Mouse (Mus musculus) midbrain, embryonic 15.5 days (tissue): ENCODE data around the gene Slc12a6. TPM values are rescaled to one million over a fixed set of nuclear protein-coding genes. Genes with fewer than 3 reads are reported as not detected.
A peak's percentile ranks its signal among the peaks of the same experiment; 100 is the strongest.

Experiments used
- ATAC-seq: fragments of 200-750 bp; cut with Nextera tagmentation; replicated peaks from 2 replicates; pipeline ENCODE4 v1.8.0; 2017; ENCODE audit warnings: moderate TSS enrichment
- H3K27ac ChIP-seq: fragments of 300-500 bp; sonication (generic); 2 replicates; pipeline ENCODE4 v1.5.1; 2015; ENCODE audit warnings: mild to moderate bottlenecking, inconsistent platforms
- H3K27me3 ChIP-seq: fragments of 300-500 bp; sonication (generic); replicated peaks from 2 replicates; pipeline ENCODE4 v1.6.1; 2015; ENCODE audit warnings: inconsistent platforms
- H3K36me3 ChIP-seq: fragments of 300-500 bp; sonication (generic); replicated peaks from 2 replicates; pipeline ENCODE4 v1.6.1; 2015; ENCODE audit warnings: inconsistent platforms
- H3K4me1 ChIP-seq: fragments of 300-500 bp; sonication (generic); 2 replicates; pipeline ENCODE4 v1.6.1; 2015; ENCODE audit warnings: inconsistent platforms
- H3K4me2 ChIP-seq: fragments of 300-500 bp; sonication (generic); 2 replicates; pipeline ENCODE4 v1.6.1; 2015; ENCODE audit warnings: inconsistent platforms, mild to moderate bottlenecking, moderate library complexity
- H3K4me3 ChIP-seq: fragments of 300-500 bp; sonication (generic); 2 replicates; pipeline ENCODE4 v1.5.1; 2015; ENCODE audit warnings: mild to moderate bottlenecking, inconsistent platforms
- H3K9ac ChIP-seq: fragments of 300-500 bp; sonication (generic); 2 replicates; pipeline ENCODE4 v1.6.1; 2015; ENCODE audit warnings: mild to moderate bottlenecking, inconsistent platforms
- H3K9me3 ChIP-seq: fragments of 300-500 bp; sonication (generic); 2 replicates; pipeline ENCODE4 v1.6.1; 2016; ENCODE audit warnings: inconsistent platforms
- WGBS: fragments of 180-500 bp; shearing (Covaris S2); methylation state at CpG from one replicate; pipeline ENCODE4 v1.1.7; 2015; ENCODE audit warnings: mixed read lengths; 5-methylcytosine and 5-hydroxymethylcytosine counted together
- polyA plus RNA-seq: library from polyadenylated mRNA; unstranded; fragments of >200 nt; fragmentation: Nextera tagmentation; extraction: Ambion mirVana; gene quantifications from 2 replicates; pipeline ENCODE4 v1.2.1, GENCODE M21; 2015

The Slc12a6 gene
- polyA plus RNA-seq, 1 experiment from 2014 or later, result 21.2 TPM

DNA sequence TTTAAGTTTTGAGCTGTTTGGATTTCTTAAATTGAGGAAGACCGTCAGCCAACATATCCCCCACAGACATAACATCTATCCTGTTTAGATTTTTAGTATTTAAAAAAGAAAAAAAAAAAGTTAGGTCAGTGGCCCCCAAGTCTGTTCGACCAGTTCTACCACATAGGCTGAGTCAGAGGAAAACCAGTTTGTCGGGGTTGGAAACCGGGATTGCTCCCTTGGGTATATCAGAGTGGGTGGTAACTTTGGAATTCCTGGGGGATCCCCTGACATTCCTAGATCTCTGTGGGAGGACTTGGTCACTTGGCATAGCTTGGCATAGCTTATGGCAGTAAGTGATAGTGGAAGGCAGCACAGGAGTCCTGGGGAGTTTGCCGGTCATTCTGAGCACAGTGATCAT is 20.3 kb upstream of the Slc12a6 start:
- Histone ChIP-seq H3K27me3 (no peaks in the 10 kb centered on the region), H3K9me3 (no peaks in the 10 kb centered on the region), H3K27ac (no peak overlapping the region), H3K36me3 (peaks cover 25% of the 10 kb centered on the region), H3K4me2 (no peak overlapping the region), H3K4me1 (peaks cover 11% of the 10 kb centered on the region), H3K9ac (no peak overlapping the region), H3K4me3 (no peak overlapping the region)
- no peak for ATAC-seq
- 92% methylated on average over 5 of the region's 5 CpGs for WGBS

DNA sequence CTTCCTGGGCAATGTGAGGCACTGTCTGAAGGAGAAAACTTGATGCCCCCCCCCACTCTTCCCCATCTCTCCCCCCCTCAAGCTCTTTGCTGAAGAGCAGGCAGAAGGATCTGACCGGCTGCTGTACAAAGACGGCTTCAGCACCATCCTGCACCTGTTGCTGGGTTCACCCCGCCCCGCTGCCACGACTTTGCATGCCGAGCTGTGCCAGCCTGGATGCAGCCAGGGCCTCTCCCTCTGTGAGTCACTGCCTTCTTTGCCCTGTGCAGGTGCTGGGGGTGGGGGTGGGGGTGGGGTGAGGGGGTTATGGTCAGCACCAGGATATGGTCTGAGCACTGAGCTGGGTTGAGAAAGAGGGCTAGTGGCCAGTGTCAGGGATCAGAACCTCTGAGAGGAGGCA is 19.4 kb upstream of the Slc12a6 start:
- H3K4me2 ChIP-seq, result no peak overlapping the region
- H3K4me3 ChIP-seq, result no peak overlapping the region
- ATAC-seq, result no peak
- no peaks in the 10 kb centered on the region for H3K27me3 ChIP-seq
- H3K27ac ChIP-seq, result no peak overlapping the region
- WGBS, result 91% methylated on average over 6 of the region's 6 CpGs
- no peaks in the 10 kb centered on the region for H3K9me3 ChIP-seq
- H3K4me1 ChIP-seq, result peaks cover 2% of the 10 kb centered on the region
- H3K9ac ChIP-seq, result no peak overlapping the region
- H3K36me3 ChIP-seq, result peaks cover 25% of the 10 kb centered on the region

DNA sequence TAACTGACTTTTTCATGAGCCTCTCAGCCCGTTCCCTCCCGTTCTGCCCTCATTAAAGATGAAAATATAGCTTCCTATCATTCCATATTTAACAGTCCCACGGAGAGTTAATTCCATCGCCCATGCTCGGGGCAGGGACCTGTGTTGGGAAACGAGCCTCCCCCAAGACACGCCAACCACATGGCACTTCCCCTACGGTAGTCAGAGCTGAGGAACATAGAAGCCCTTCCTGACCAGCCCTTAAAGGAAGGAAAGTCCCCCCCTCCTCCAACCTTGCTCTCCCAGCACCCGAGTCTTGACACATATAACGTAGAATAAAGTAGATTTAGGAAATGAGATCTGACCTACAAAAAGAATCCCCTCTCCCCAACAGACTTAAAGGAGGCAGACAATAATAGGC is 18.3 kb upstream of the Slc12a6 start:
- Histone ChIP-seq H3K36me3 (peaks cover 25% of the 10 kb centered on the region), H3K4me1 (no peaks in the 10 kb centered on the region), H3K4me2 (no peak overlapping the region), H3K9ac (no peak overlapping the region), H3K4me3 (no peak overlapping the region), H3K27me3 (no peaks in the 10 kb centered on the region), H3K27ac (no peak overlapping the region), H3K9me3 (no peaks in the 10 kb centered on the region)
- WGBS, result 83% methylated on average over 10 of the region's 10 CpGs
- no peak for ATAC-seq

DNA sequence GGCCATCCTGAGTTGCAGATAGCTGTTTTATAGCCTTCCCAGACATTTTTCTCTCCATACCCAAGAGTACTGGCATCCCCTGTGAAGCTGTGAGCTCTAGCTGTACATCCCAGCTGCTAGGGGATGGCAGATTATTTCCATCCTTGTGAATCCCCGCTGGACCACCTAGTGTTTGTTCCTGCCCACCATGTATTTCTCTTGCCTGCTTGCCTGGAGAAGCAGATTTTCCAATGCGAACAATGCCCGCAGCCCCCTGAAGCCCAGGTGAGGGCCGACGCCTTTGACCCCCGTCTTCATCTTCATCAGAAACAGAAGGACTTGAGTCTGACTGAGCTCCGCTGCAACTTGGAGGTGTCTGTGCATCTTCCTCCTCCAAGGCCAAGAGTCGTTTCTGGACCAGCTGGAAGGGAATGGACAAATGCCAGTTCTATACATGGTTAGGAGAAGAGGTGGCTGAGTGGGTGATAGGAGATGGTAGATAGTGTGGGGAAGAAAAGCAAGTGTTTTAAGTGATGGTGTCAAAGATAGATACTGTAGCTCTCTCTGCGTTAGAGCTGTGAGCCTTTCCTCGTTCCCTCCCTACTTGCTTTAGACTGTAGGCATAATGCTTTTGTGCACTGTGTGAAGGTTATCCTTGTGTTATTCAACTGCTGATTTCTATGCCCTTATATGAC is 15.7 kb upstream of the Slc12a6 start:
- 93% methylated on average over 10 of the region's 10 CpGs for WGBS
- no peak overlapping the region for H3K9ac ChIP-seq
- no peaks in the 10 kb centered on the region for H3K9me3 ChIP-seq
- no peak overlapping the region for H3K4me2 ChIP-seq
- H3K27me3 ChIP-seq, result no peaks in the 10 kb centered on the region
- no peak overlapping the region for H3K4me3 ChIP-seq
- H3K27ac ChIP-seq, result no peak overlapping the region
- no peaks in the 10 kb centered on the region for H3K4me1 ChIP-seq
- ATAC-seq, result no peak
- peaks cover 10% of the 10 kb centered on the region for H3K36me3 ChIP-seq

DNA sequence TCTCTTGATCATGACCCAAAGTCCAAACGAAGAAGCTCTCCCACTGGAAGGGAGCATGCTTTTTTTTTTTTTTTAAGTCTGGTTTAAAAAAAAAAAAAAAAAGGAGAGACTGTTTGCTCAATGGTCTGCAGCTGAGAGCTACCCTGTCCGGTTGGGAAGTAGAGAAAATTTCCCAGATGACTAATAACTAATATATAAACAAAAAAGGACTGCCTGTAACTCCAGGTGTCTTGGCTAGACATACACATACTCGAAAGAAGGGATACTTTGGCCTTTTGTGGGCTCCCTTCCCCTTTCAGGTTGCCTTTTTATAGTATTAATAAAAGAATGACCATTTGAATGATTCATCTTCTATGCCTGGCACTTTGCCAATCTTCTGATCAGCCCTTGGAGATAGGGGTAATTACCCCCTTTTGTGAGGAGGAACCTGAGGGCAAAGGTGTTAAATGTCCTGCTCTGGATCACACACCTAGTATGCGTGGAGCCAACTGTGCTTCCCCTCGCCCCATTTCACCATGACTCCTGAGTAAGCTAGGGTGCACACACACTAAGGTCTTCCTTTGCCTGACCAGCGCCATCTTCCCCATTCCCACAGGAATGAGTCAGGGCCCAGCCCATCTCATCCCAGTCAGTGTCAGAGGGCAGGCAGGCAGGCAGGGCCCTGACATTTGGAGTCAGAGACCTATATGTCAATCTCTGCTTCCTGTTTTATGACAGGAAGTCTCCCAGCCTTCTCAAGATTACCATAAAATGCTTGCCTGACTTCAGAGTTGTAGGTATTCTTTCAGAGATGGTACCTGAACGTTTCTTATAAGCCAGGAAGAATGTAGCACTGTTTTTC is 10.7 kb upstream of the Slc12a6 start:
- H3K4me2 ChIP-seq, result no peak overlapping the region
- H3K4me3 ChIP-seq, result no peak overlapping the region
- no peaks in the 10 kb centered on the region for H3K36me3 ChIP-seq
- no peaks in the 10 kb centered on the region for H3K9me3 ChIP-seq
- WGBS, result 70% methylated on average over 7 of the region's 7 CpGs
- no peak for ATAC-seq
- H3K27ac ChIP-seq, result no peak overlapping the region
- H3K27me3 ChIP-seq, result no peaks in the 10 kb centered on the region
- H3K9ac ChIP-seq, result no peak overlapping the region
- H3K4me1 ChIP-seq, result no peaks in the 10 kb centered on the region

DNA sequence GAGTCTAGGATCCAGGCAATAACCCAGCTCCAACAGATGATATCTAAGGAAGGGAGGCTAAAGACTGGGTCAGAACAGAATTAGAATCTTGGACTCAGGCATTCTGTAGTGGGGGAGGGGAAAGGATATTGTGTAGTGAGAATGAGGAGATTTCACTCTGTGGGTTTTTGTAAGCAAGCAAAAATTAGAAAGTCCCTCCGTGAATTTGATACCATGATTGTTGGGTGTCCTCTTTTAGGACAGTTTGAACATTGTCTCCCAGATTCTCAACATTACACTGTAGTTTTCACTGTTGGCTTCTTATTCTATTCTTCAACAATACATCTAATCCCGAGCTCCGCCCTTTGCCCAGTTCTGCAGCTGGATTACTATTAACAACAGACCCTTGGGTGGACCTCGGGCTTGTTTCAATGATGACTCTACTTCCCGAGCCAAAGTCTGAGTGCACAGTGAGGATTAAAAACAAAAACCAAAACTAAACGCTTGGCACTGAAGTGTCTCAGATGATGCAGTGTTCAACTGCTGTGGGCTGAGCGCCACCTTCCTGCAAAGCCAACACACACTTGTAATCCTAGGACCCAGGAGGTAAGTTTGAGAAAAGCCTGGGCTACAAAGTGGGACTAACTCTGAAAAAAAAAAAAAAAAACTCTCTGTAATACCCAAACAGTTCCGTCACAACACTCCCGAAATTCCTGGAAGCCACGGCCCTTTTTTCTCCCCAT is 6.2 kb upstream of the Slc12a6 start, which contains the start of gene Nutm1:
TSS of gene Nutm1 (minus strand) at position 51 of the 722 bp plus-strand sequence.
- Histone ChIP-seq H3K4me1 (peaks cover 15% of the 10 kb centered on the region), H3K4me2 (no peak within 1 kb of the TSS), H3K27ac (no peak within 1 kb of the TSS), H3K9ac (no peak within 1 kb of the TSS), H3K4me3 (no peak within 1 kb of the TSS), H3K27me3 (no peaks in the 10 kb centered on the region), H3K9me3 (no peaks in the 10 kb centered on the region), H3K36me3 (no peaks in the 10 kb centered on the region)
- WGBS, result 76% methylated on average over 10 of the region's 10 CpGs
- no peak for ATAC-seq

DNA sequence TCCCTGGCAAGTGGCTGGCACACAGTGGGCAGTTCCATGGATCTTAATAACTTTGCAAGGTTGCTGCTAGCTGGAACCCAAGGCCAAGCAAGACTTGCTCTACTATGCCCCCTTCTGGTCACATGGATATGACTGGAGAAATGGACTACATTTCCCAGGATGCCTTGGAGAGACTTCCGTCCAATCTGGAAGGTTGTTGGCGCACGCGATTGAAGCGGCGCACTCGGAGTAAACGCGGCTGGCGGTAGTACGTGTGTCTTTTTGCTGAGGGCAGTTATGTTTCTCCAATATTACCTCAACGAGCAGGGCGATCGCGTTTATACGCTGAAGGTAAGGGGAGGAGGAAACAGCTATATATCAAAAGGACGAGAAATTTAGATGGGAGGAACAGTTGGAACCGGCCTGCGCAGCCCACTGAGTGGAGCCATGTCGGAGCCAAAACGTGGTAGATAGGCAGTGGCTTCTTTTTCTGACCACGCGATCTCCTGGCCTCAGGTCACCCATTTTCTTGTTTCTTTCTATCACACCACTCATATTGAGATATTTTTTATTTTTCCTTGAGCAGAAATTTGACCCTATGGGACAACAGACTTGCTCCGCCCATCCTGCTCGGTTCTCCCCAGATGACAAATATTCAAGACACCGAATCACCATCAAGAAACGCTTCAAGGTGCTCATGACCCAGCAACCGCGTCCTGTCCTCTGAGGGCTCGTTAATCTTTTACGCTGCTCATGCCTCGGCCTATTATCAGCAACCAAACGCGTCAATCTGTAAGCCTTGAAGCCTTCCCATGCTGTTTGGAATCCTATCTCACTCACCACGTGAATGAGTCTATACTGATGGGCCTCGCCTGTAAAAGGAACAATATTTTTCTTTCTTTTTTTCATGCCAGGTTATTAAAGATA is 3.6 kb upstream of the Slc12a6 start, which contains the start of gene Nop10:
TSS of gene Nop10 (plus strand) at position 179 of the 906 bp plus-strand sequence.
- peak; percentile 73 for ATAC-seq
- H3K4me2 ChIP-seq, result peak within 1 kb of the TSS; percentile 65
- H3K4me3 ChIP-seq, result peak within 1 kb of the TSS; percentile 78
- peaks cover 29% of the 10 kb centered on the region for H3K4me1 ChIP-seq
- no peaks in the 10 kb centered on the region for H3K27me3 ChIP-seq
- peak within 1 kb of the TSS; percentile 80 for H3K27ac ChIP-seq
- H3K9me3 ChIP-seq, result no peaks in the 10 kb centered on the region
- WGBS, result under 1% methylated on average over 36 of the region's 36 CpGs
- peak within 1 kb of the TSS; percentile 61 for H3K9ac ChIP-seq
- H3K36me3 ChIP-seq, result no peaks in the 10 kb centered on the region

DNA sequence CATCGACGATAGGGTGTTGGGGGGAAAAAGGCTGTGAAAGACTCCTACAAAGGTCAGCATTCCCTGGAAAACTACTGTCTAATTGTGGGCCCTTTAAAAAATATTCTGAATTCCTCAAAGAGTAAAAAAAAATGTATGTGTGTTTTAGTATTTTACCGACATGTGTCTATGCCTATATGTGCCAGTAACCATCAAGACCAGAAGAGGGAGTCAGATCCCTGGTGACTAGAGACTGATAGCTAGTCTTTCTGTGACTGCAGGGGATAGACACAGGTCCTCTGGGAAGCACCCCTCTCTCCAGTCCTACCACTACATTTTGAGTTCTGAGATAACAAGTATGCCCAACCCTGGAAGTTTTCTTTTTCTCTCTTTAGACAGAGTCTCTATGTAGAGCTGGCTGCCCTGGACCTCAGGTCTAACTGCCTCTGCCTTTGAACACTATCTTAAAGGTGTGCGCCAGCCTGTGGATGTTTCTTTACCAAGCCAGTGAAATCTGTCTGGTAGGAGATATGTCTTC is 2.8 kb upstream of the Slc12a6 start:
- H3K9ac ChIP-seq, result peak overlapping the region; percentile 61
- ATAC-seq, result no peak
- WGBS, result 38% methylated on average over 4 of the region's 4 CpGs
- no peaks in the 10 kb centered on the region for H3K9me3 ChIP-seq
- peak overlapping the region; percentile 65 for H3K4me2 ChIP-seq
- no peak overlapping the region for H3K27ac ChIP-seq
- peak overlapping the region; percentile 78 for H3K4me3 ChIP-seq
- H3K36me3 ChIP-seq, result no peaks in the 10 kb centered on the region
- H3K4me1 ChIP-seq, result peaks cover 37% of the 10 kb centered on the region
- no peaks in the 10 kb centered on the region for H3K27me3 ChIP-seq

DNA sequence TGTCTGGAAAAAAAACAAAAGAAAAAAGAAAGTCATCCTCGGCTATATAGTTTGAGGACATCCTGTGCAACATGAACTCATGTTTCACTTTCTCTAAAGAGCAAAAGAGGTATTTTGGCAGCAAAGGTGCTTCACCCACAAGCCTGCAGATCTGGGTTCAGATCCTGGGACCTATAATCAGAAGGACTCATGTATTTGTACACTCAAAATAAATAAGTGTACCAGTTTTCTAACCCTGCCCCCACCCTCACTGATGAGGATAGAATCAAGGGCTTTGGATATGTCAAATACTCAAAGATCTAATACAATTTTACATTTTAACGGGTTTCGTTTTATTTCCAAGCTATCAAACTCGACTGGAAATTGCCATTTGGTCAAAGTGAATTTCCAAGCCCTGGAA is 1.3 kb upstream of the Slc12a6 start:
- H3K4me1 ChIP-seq, result peaks cover 48% of the 10 kb centered on the region
- H3K4me3 ChIP-seq, result no peak overlapping the region; the same call in 1 of the 2 replicates
- 85% methylated on average over 4 of the region's 4 CpGs for WGBS
- no peak for ATAC-seq
- no peak overlapping the region for H3K9ac ChIP-seq
- no peak overlapping the region for H3K27ac ChIP-seq
- no peaks in the 10 kb centered on the region for H3K36me3 ChIP-seq
- no peaks in the 10 kb centered on the region for H3K27me3 ChIP-seq
- no peak overlapping the region for H3K4me2 ChIP-seq
- no peaks in the 10 kb centered on the region for H3K9me3 ChIP-seq

DNA sequence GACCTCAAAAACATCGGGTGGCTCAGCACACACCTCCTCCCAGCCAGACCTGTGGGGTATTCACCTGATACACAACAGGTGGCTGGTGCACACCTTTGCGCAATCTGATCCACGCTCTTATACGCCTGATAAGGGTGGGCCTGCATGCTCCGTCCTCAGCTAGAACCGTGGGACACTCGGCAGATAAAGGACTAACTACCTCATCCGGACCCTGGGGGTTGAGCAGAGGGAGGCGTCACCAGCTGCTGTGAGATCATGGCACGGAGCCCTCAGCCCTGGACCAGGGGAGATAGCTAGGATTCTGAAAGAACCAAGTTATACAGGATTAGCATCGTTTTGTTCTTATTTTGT is 592 bp downstream of the Slc12a6 start, which contains the start of gene Gm21985:
TSS of gene Gm21985 (plus strand) at position 73 of the 351 bp plus-strand sequence.
- H3K4me1 ChIP-seq, result peaks cover 58% of the 10 kb centered on the region
- H3K36me3 ChIP-seq, result no peaks in the 10 kb centered on the region
- peak within 1 kb of the TSS; percentile 81 for H3K4me3 ChIP-seq
- H3K9me3 ChIP-seq, result no peaks in the 10 kb centered on the region
- H3K27me3 ChIP-seq, result no peaks in the 10 kb centered on the region
- peak within 1 kb of the TSS; percentile 89 for H3K27ac ChIP-seq
- ATAC-seq, result peak; percentile 41; the same call in 1 of the 2 replicates
- peak within 1 kb of the TSS; percentile 75 for H3K9ac ChIP-seq
- H3K4me2 ChIP-seq, result peak within 1 kb of the TSS; percentile 78
- 1% methylated on average over 11 of the region's 11 CpGs for WGBS

DNA sequence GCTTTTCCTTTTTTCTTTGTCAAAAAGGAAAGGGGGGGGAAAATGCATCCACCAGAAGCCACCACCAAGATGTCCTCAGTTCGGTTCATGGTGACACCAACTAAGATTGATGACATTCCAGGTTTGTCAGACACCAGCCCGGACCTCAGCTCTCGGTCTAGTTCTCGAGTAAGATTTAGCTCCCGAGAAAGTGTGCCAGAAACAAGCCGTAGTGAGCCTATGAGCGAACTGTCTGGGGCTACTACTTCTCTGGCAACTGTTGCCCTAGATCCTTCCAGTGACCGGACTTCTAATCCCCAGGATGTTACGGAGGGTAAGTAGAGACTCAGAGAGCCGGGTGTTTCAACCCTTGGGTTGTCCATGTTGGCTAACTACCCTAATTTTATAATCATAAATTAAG is 1.2 kb downstream of the Slc12a6 start:
- no peaks in the 10 kb centered on the region for H3K9me3 ChIP-seq
- peaks cover 61% of the 10 kb centered on the region for H3K4me1 ChIP-seq
- no peak overlapping the region for H3K27ac ChIP-seq

More for the DNA sequence above, 1.2 kb downstream of the Slc12a6 start:
- peak overlapping the region; percentile 78 for H3K4me2 ChIP-seq
- H3K4me3 ChIP-seq, result peak overlapping the region; percentile 81
- no peaks in the 10 kb centered on the region for H3K27me3 ChIP-seq
- peak overlapping the region; percentile 75; the same call in 1 of the 2 replicates for H3K9ac ChIP-seq
- no peaks in the 10 kb centered on the region for H3K36me3 ChIP-seq
- 54% methylated on average over 10 of the region's 10 CpGs for WGBS
- ATAC-seq, result no peak
